Mouse (Mus musculus) lung, adult 2 months (tissue): ENCODE measurements around the gene Rfx5. TPM values are rescaled to one million over a fixed set of nuclear protein-coding genes. Genes with fewer than 3 reads are reported as not detected.
"Not testable (repeated sequence)": the region's sequence is repeated elsewhere in the genome, so short reads cannot be mapped to it uniquely, and the experiment has no call there.

Experiments
- DNase-seq: peaks from one replicate; pipeline ENCODE4 v3.0.0; 2022
- H3K4me1 ChIP-seq: fragments of 200-500 bp; 2 replicates; pipeline ENCODE4 v1.6.1; 2011; ENCODE audit warnings: low read length; ENCODE audit not compliant: control insufficient read depth, insufficient read depth
- H3K4me3 ChIP-seq: fragments of 200-500 bp; replicated peaks from 2 replicates; pipeline ENCODE3; 2011; ENCODE audit warnings: low read depth, mild to moderate bottlenecking, control low read depth, low read length; ENCODE audit errors: extremely low read depth
- CTCF ChIP-seq: fragments of 200-500 bp; IDR thresholded peaks from 2 replicates; pipeline ENCODE4 v1.5.1; 2011; ENCODE audit warnings: mild to moderate bottlenecking, low read length, control low read depth; ENCODE audit not compliant: insufficient read depth
- POLR2A ChIP-seq: fragments of 200-500 bp; IDR thresholded peaks from 2 replicates; pipeline ENCODE4 v1.6.1; 2011; ENCODE audit warnings: low read depth, mild to moderate bottlenecking, control low read depth, low read length, borderline replicate concordance; ENCODE audit errors: extremely low read depth
- WGBS: fragments of 180-500 bp; shearing (Covaris S2); methylation state at CpG from one replicate; pipeline ENCODE4 v1.1.7; 2018; 5-methylcytosine and 5-hydroxymethylcytosine counted together
- polyA plus RNA-seq: library from polyadenylated mRNA; depleted of rRNA; stranded (reverse); fragments of >200 nt; gene quantifications from 2 replicates; pipeline ENCODE4 v1.2.3, GENCODE M21; 2012

Rfx5 gene
- polyA plus RNA-seq, 1 experiment: 14.6 TPM

DNA sequence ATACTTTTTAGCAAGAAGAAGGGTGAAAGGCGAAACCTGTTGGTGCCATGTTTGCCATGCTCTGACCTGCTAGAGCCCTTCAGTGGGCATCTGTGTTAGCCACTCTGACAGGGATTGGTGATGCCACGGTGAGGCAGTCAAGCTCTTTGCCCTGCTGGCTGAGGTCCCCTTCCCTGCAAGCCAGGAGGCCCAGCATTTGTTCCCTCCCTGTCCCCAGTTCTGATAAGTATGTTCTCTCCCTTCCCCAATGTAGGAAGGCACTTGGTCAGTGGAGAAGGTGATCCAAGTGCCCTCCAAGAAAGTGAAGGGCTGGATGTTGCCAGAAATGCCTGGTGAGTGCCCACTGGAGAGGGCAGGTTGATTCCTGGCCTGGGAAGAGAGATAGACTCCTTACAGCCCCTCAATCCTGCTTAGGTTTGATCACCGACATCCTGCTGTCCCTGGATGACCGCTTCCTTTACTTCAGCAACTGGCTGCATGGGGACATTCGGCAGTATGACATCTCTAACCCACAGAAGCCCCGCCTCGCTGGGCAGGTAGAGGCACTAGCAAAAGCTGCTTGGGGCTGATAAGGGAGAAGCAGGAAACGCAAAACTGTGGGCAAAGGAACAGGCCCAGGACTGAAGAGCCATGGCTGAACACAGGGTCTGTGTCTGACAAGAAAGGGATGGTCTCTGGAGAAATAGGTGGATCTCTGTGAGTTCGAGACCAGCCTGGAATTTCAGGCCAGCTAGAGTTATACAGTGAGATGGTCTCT is 11.5 kb upstream of the Rfx5 start:
- WGBS: 71% methylated on average over 9 of the region's 9 CpGs
- TF ChIP-seq POLR2A: 0 out of 2 replicates have a peak, but pooled peaks have one; percentile 20
- not testable (repeated sequence) for DNase-seq, H3K4me1 ChIP-seq, H3K4me3 ChIP-seq

DNA sequence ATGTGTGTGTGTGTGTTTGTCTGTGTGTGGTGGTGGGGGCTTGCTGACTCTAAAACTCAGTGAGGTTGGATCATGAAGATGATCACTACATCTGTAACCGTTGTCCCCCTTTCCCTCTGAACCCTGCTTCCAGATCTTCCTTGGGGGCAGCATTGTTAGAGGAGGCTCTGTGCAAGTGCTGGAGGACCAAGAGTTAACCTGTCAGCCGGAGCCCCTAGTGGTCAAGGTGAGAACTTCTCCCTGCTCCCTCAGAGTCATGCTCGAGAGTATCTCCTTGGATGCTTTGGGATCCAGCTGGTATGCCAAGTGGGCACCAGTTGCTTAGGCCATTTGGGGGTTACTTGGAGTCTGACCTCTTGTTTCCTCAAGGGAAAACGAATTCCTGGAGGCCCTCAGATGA is 10.2 kb upstream of the Rfx5 start:
- H3K4me3 ChIP-seq, DNase-seq, H3K4me1 ChIP-seq: not testable (repeated sequence)
- 18% methylated on average over 4 of the region's 4 CpGs for WGBS
- peak; percentile 44 for TF ChIP-seq CTCF

DNA sequence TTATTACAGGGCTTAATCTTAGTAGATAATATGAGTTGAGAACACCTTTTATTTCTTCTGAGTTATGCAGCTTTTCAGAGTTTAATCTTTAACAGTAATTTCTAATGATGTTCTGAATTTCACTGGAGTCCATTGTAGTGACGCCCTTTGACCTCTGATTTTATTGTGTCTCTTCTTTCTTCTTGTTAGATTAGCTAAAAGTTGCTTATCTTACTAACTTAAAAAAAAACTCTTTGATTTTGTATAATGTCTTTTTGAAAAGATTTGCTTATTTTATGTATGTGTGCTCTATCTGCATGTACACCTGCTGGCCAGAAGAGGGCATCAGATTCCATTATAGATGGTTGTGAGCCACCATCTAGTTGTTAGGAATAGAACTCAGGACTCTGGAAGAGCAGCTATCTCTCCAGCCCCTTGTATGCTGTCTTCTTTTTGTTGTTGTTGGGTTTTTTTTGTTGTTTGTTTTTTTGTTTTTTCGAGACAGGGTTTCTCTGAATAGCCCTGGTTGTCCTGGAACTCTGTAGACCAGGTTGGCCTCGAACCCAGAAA is 5.7 kb upstream of the Rfx5 start:
- H3K4me3 ChIP-seq: no peak overlapping the region
- H3K4me1 ChIP-seq: no peaks in the 10 kb centered on the region; the same call in 1 of the 2 replicates
- TF ChIP-seq CTCF: peak; percentile 27; the same call in 1 of the 2 replicates
- no peak for TF ChIP-seq POLR2A
- 70% methylated on average over 3 of the region's 3 CpGs for WGBS
- no peak for DNase-seq

DNA sequence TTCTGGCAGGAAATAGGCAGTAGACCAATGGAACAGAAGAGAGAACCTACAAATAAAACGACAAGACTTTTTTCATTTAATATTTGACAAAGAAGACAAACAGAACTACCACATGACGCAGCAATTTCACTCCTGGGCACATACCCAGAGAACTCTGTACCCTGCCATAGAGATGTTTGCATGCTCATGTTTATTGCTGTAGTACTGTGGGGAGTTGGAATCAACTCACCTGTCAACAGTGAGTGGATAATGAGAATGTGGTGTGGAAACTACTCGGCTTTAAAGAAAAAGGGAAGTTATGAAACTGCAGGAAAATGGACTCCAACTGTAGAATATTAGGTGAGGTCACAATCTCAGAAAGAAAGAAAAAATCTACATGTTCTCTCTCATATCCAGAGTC is 4.2 kb upstream of the Rfx5 start:
- TF ChIP-seq POLR2A (no peak), CTCF (no peak)
- peaks cover under 1% of the 10 kb centered on the region for H3K4me1 ChIP-seq
- no peak for DNase-seq
- WGBS: 55% methylated on average over 3 of the region's 3 CpGs
- no peak overlapping the region for H3K4me3 ChIP-seq

DNA sequence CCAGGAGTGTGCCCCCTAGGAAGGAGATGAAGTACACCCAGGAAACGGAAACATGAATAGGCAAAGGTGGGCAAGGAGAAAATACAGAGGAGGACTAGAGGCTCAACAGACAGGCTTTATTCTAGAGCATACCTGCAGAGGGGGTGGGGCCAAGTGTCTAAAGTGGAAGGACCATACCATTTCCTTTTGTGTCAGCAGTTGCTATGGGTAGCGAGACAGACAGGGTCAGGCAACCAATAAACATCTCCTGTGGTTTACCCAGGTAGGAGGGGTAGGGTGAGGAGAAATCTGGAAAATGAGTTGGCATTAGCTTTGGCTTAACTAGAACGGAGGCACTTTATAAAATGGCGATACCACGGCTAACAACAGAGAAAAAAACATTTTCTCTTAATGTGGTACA is 1.1 kb upstream of the Rfx5 start:
- WGBS: 44% methylated on average over 5 of the region's 5 CpGs
- DNase-seq: no peak
- no peak for TF ChIP-seq CTCF
- Histone ChIP-seq H3K4me3 (no peak overlapping the region), H3K4me1 (peaks cover 6% of the 10 kb centered on the region)

DNA sequence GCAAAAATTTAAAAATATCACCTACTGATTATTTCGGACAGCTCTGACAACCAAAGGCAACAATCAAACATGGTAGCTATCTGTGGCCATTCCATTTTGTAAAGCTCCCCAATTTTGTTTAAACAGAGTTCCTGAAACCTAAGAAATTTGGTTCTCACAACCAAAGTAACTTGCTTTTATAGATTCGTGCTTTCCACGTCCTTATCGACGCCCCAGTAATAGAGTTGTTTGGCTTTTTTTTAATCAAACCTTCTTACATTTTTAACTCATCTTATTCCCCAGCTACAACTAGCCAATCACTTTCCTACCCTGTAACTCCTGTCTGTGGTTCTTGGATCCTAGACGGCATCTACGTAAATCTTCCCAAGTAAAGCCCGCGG is 501 bp upstream of the Rfx5 start:
- 7% methylated on average over 9 of the region's 9 CpGs for WGBS

DNA sequence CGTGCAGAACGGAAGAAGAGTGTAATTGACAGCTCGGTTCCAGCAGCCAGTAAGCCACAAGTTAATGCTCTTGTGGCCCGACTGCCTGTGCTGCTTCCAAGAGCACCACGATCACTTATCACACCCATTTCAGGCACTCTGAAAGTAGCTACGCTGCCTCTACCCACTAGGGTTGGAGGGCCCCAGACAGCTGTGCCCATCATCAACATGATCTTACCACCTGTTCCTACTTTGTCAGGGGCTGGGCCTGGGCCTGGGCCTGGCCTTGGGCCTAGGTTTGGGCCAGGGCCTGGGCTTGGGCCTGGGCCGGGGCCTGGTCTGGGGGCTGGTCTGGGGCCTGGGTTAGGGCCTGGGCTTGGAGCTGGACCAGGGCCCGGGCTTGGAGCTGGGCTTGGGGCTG is 4.4 kb downstream of the Rfx5 start:
- Histone ChIP-seq H3K4me3 (no peak overlapping the region), H3K4me1 (peaks cover 6% of the 10 kb centered on the region; the same call in 1 of the 2 replicates)
- WGBS: 90% methylated on average over 8 of the region's 8 CpGs
- no peak for DNase-seq
- TF ChIP-seq POLR2A (no peak), CTCF (no peak)

More for the DNA sequence above, 501 bp upstream of the Rfx5 start:
- DNase-seq: no peak
- TF ChIP-seq POLR2A (no peak), CTCF (no peak)
- Histone ChIP-seq H3K4me3 (peak overlapping the region; percentile 89), H3K4me1 (peaks cover 6% of the 10 kb centered on the region)

DNA sequence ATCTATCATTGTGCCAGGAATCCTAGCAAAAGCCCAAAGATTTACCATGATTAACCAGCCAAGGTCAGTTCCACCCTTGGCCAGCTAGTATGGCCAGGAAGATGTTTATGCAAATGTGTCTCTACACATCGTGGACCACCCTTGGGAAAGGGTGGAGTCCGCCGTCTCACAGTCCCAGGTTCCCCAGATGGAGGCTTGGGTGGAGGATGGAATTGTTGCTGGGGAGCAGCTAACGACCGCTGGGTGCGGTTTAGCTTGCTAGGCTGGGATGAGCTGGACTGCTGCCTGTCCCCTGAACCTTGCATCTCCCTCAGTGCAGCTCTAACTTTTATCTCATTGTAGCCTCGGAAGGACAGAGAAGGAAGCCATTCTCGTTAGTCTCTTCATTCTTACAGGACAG is 6.0 kb downstream of the Rfx5 start:
- 47% methylated on average over 8 of the region's 8 CpGs for WGBS
- DNase-seq: no peak

DNA sequence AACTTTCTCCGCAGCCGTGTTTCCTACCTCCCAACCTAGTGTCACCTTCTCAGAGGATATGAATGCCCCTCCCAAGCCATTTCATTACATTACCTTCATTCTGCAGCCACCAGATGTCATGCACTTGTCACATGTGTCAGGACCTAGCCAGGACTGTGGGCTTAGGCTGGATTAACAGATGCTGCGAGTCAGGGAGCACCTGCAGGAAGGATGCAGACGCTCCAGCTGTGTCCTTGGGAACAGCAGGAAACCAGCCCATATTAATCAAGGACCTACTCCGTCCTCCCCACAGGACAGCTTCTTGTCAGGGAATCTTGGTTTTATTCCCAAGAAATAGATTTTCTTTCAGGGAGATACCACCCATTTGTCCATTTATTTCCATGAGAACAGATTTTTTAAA is 6.4 kb downstream of the Rfx5 start:
- H3K4me3 ChIP-seq: no peak overlapping the region
- TF ChIP-seq POLR2A (peak; percentile 14; the same call in 1 of the 2 replicates), CTCF (no peak)
- DNase-seq: no peak
- no peaks in the 10 kb centered on the region for H3K4me1 ChIP-seq
- 53% methylated on average over 5 of the region's 5 CpGs for WGBS

More for the DNA sequence above, 6.0 kb downstream of the Rfx5 start:
- Histone ChIP-seq H3K4me1 (peaks cover 3% of the 10 kb centered on the region; the same call in 1 of the 2 replicates), H3K4me3 (no peak overlapping the region)
- TF ChIP-seq CTCF: no peak
- TF ChIP-seq POLR2A: no peak

DNA sequence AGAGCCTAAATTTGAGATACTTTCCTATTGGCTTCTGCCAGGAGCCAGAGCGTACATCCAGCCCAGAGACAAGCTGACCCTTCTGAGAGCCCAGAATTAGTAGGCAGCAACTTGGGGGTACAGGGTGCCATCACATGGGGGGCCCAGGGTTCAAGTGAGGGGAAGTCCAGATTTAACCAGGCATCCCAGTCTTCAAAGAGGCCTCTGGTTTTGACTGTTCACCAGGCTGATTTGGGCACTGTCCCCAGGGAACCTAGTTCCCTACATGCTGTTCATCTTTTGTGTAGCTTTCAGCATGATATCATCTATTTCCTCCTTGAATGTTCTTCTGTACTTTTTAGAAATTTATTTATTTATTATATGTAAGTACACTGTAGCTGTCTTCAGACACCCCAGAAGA is 11.1 kb downstream of the Rfx5 start:
- 97% methylated on average over 1 of the region's 1 CpGs for WGBS
- TF ChIP-seq CTCF: no peak
- no peak for TF ChIP-seq POLR2A
- Histone ChIP-seq H3K4me1 (no peaks in the 10 kb centered on the region), H3K4me3 (no peak overlapping the region)
- no peak for DNase-seq
